Mouse (Mus musculus): ENCODE measurements at regions not wholly inside any gene's neighbourhood (a gene's known extent, or its start where the extent isn't known, plus 50 kb on each side); places are given as distances from the start of the nearest gene placed in this dataset.

DNA sequence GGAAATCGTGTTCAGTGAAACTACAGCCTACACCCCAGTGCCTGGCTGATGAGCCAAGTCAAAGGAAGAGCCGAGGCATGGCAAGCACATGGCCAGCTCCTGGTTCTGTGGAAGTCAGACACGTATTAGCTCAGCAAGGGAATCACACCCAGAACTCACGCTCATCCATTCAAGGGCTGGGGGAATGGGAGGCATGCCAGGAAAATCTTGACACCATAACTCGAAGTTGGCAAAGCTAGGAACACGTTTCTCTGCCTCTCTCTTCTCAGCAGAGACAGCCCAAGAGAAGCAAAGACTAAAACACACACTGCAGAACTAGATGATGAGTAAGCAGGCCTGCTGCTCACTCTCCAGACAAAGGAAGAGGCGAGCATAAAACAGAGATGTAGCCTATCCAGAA is 53.5 kb upstream of the Ypel5 start:
- H3K9me3 ChIP-seq (ENCODE audit: control insufficient read depth, low read depth, low read length): no peaks in the 10 kb centered on the region
- 67% methylated on average over 7 of the region's 7 CpGs for WGBS
- H3K4me1 ChIP-seq (ENCODE audit: control insufficient read depth, insufficient read depth, low read length): no peaks in the 10 kb centered on the region
- no peak overlapping the region for H3K27ac ChIP-seq (ENCODE audit: low read length)
- no peaks in the 10 kb centered on the region for H3K27me3 ChIP-seq (ENCODE audit: control insufficient read depth, insufficient read depth, low read length)
- H3K4me3 ChIP-seq (ENCODE audit: low read depth, low read length): no peak overlapping the region
- no peak overlapping the region for H3K9ac ChIP-seq (replicated peaks; ENCODE audit: low read depth, low read length)
- H3K4me2 ChIP-seq (replicated peaks; ENCODE audit: low read depth, low read length): no peak overlapping the region
- ATAC-seq (ENCODE audit: insufficient number of reproducible peaks, insufficient read depth, low FRiP score, low read depth): no peak
- H3K36me3 ChIP-seq (ENCODE audit: control insufficient read depth, insufficient read depth, low read length): no peaks in the 10 kb centered on the region

DNA sequence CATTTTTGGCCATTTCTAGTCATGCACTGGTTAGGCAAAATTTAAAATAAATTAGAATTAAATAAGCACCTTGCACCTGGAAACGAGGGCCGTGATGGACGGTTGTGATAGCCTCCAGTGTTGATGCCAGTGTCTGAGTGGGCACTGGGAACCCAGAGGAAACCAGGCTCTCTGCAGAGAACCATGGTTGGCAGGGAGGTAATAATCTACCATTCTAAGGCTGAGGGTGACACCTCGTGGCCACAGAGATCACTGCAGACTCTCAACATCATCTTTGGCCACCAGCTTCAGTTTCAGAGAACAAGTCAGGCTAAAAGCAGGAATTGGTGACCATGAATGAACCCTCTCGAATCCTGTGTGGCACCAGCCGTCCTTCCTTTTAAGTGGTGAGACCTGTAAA is 54.5 kb upstream of the Ypel5 start:
- 15% methylated on average over 6 of the region's 6 CpGs for WGBS
- no peak for ATAC-seq (ENCODE audit: insufficient number of reproducible peaks, insufficient read depth, low FRiP score, low read depth)
- Histone ChIP-seq H3K4me1 (ENCODE audit: control insufficient read depth, insufficient read depth, low read length) (no peaks in the 10 kb centered on the region), H3K4me3 (ENCODE audit: low read depth, low read length) (no peak overlapping the region), H3K27me3 (ENCODE audit: control insufficient read depth, insufficient read depth, low read length) (no peaks in the 10 kb centered on the region), H3K27ac (ENCODE audit: low read length) (no peak overlapping the region), H3K9ac (replicated peaks; ENCODE audit: low read depth, low read length) (no peak overlapping the region), H3K4me2 (replicated peaks; ENCODE audit: low read depth, low read length) (no peak overlapping the region), H3K9me3 (ENCODE audit: control insufficient read depth, low read depth, low read length) (no peaks in the 10 kb centered on the region), H3K36me3 (ENCODE audit: control insufficient read depth, insufficient read depth, low read length) (no peaks in the 10 kb centered on the region)

DNA sequence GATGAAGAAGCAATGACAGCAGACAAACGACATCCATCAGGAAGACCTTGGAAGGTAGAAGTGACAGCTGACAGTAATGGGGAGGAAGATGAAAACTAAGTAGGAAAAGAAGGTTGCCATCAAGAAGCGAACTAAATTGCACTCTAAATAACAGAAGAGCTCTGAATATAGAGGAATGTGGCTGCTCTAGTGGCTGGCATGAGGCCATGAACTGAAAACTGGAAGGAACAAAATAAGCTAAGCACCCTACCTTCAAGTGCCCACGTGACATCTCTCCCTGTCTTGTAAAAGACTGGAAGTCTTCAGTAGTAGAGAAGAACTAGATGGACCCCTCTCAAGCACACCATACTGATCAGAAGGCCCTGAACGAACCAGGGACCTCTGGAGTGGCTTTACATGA is 68.0 kb upstream of the Ypel5 start:
- WGBS: 67% methylated on average over 4 of the region's 4 CpGs
- Histone ChIP-seq H3K9me3 (ENCODE audit: control insufficient read depth, low read depth, low read length) (no peaks in the 10 kb centered on the region), H3K9ac (replicated peaks; ENCODE audit: low read depth, low read length) (no peak overlapping the region), H3K27ac (ENCODE audit: low read length) (no peak overlapping the region), H3K4me3 (ENCODE audit: low read depth, low read length) (no peak overlapping the region), H3K4me1 (ENCODE audit: control insufficient read depth, insufficient read depth, low read length) (no peaks in the 10 kb centered on the region), H3K36me3 (ENCODE audit: control insufficient read depth, insufficient read depth, low read length) (no peaks in the 10 kb centered on the region), H3K27me3 (ENCODE audit: control insufficient read depth, insufficient read depth, low read length) (no peaks in the 10 kb centered on the region), H3K4me2 (replicated peaks; ENCODE audit: low read depth, low read length) (no peak overlapping the region)
- no peak for ATAC-seq (ENCODE audit: insufficient number of reproducible peaks, insufficient read depth, low FRiP score, low read depth)

DNA sequence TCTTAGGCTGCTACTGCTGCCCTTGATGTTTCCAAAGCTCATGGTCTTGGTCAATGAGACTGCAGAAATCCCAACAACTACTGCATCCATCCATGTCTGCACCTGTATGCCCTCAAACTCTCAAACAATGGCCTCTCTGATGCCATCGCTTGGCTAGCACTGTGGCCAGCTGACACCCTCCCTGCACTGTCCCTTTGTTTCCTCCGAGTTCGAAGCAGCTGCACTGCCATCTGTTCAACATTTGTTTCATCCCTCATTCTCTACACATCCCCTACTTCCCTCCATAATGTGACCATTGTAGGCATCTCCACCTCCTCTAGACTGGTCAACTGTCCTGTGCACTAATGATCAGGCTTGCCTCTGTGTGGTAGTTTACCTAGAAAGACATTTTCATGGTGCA is 75.3 kb upstream of the Ypel5 start:
- WGBS: 80% methylated on average over 3 of the region's 3 CpGs
- Histone ChIP-seq H3K36me3 (ENCODE audit: control insufficient read depth, insufficient read depth, low read length) (no peaks in the 10 kb centered on the region), H3K9me3 (ENCODE audit: control insufficient read depth, low read depth, low read length) (no peaks in the 10 kb centered on the region), H3K9ac (replicated peaks; ENCODE audit: low read depth, low read length) (no peak overlapping the region), H3K27me3 (ENCODE audit: control insufficient read depth, insufficient read depth, low read length) (no peaks in the 10 kb centered on the region), H3K4me3 (ENCODE audit: low read depth, low read length) (no peak overlapping the region), H3K4me2 (replicated peaks; ENCODE audit: low read depth, low read length) (no peak overlapping the region), H3K4me1 (ENCODE audit: control insufficient read depth, insufficient read depth, low read length) (no peaks in the 10 kb centered on the region), H3K27ac (ENCODE audit: low read length) (no peak overlapping the region)
- ATAC-seq (ENCODE audit: insufficient number of reproducible peaks, insufficient read depth, low FRiP score, low read depth): no peak

DNA sequence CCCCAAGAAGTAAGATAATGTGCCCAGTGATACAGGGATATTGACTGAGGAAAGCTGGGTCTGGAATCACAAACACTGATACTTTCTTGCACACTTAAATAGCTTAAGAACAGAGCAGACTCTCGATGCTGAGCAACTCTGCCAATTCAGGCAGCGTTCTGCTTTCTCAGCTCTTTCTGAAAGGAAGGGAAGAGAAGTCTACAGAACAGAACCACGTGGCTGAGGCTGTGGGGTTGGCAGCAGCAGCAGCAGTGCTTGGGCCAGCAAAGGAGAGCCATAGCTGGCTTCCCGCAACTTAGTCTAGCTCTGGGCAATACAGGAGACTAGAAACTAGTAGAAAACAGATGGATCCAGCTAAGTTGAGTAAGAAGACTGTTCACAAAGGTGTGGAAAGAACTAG is 89.8 kb upstream of the Ypel5 start:
- Histone ChIP-seq H3K9ac (replicated peaks; ENCODE audit: low read depth, low read length) (no peak overlapping the region), H3K27ac (ENCODE audit: low read length) (no peak overlapping the region), H3K4me2 (replicated peaks; ENCODE audit: low read depth, low read length) (no peak overlapping the region), H3K9me3 (ENCODE audit: control insufficient read depth, low read depth, low read length) (no peaks in the 10 kb centered on the region), H3K27me3 (ENCODE audit: control insufficient read depth, insufficient read depth, low read length) (no peaks in the 10 kb centered on the region), H3K4me3 (ENCODE audit: low read depth, low read length) (no peak overlapping the region), H3K36me3 (ENCODE audit: control insufficient read depth, insufficient read depth, low read length) (no peaks in the 10 kb centered on the region), H3K4me1 (ENCODE audit: control insufficient read depth, insufficient read depth, low read length) (no peaks in the 10 kb centered on the region)
- WGBS: 64% methylated on average over 4 of the region's 4 CpGs
- no peak for ATAC-seq (ENCODE audit: insufficient number of reproducible peaks, insufficient read depth, low FRiP score, low read depth)

DNA sequence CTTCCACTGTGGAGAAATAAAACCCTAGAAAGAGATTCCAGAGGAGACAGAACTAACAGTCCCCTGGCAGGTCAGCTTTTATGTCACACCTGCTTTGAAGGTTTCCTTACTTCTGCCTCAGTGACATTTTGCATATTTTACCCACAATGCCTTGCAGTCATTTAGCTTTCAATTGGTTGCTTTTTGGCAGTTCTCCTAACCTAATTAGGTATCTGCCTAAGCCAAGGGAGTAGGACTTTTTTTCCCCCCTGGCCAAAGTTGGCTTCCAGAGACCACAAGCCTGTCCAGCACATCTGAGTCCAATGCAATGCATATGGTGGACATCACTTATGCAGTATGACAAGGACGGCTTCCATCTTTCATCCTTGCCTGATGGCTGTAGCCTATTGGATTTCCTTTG is 103.2 kb upstream of the Ypel5 start:
- H3K9ac ChIP-seq (replicated peaks; ENCODE audit: low read depth, low read length): no peak overlapping the region
- no peaks in the 10 kb centered on the region for H3K36me3 ChIP-seq (ENCODE audit: control insufficient read depth, insufficient read depth, low read length)
- 86% methylated on average over 1 of the region's 1 CpGs for WGBS
- no peak for ATAC-seq (ENCODE audit: insufficient number of reproducible peaks, insufficient read depth, low FRiP score, low read depth)
- no peaks in the 10 kb centered on the region for H3K4me1 ChIP-seq (ENCODE audit: control insufficient read depth, insufficient read depth, low read length)
- no peaks in the 10 kb centered on the region for H3K9me3 ChIP-seq (ENCODE audit: control insufficient read depth, low read depth, low read length)
- no peak overlapping the region for H3K4me3 ChIP-seq (ENCODE audit: low read depth, low read length)
- H3K27me3 ChIP-seq (ENCODE audit: control insufficient read depth, insufficient read depth, low read length): no peaks in the 10 kb centered on the region
- no peak overlapping the region for H3K4me2 ChIP-seq (replicated peaks; ENCODE audit: low read depth, low read length)
- H3K27ac ChIP-seq (ENCODE audit: low read length): no peak overlapping the region

DNA sequence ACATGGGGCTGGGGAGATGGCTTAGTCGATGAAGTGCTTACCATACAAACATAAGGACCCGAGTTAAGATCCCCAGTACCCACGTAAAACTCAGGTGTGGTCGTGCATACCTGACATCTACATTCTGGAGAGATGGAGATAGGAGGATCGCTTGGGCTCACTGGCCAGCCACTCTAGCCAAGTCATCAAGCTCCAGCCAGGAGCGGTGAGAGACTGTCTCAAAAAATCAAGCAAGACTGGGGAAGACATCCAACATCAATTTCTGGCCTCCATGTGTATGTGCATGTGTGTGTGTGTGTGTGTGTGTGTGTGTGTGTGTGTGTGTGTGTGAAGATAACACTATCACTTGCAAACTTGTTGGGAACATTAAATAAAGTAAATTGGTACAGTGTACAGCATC is 104.6 kb upstream of the Ypel5 start:
- no peak overlapping the region for H3K9ac ChIP-seq (replicated peaks; ENCODE audit: low read depth, low read length)
- no peak overlapping the region for H3K27ac ChIP-seq (ENCODE audit: low read length)
- no peak overlapping the region for H3K4me3 ChIP-seq (ENCODE audit: low read depth, low read length)
- no peaks in the 10 kb centered on the region for H3K36me3 ChIP-seq (ENCODE audit: control insufficient read depth, insufficient read depth, low read length)
- no peaks in the 10 kb centered on the region for H3K27me3 ChIP-seq (ENCODE audit: control insufficient read depth, insufficient read depth, low read length)
- H3K9me3 ChIP-seq (ENCODE audit: control insufficient read depth, low read depth, low read length): no peaks in the 10 kb centered on the region
- WGBS: 84% methylated on average over 6 of the region's 6 CpGs
- ATAC-seq (ENCODE audit: insufficient number of reproducible peaks, insufficient read depth, low FRiP score, low read depth): no peak
- H3K4me2 ChIP-seq (replicated peaks; ENCODE audit: low read depth, low read length): no peak overlapping the region
- no peaks in the 10 kb centered on the region for H3K4me1 ChIP-seq (ENCODE audit: control insufficient read depth, insufficient read depth, low read length)

DNA sequence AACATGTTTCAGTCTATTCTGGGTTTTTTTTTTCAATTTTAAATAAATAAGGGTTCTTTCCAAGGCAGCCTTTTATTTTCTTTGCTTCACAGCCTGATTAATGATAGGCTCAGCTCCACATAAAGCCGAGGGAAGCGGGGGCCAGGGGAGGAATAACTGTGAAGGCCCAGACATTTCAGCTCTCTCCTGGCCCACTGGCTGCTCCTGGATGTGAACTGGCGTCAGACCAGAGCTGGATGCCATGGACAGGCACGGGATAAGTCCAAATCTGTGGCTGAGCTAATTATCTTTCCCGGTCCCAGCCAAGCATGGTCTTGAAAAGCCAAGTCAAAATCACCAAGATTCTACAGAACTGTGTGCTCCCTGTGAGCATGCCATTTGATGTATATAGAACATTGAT is 105.1 kb upstream of the Ypel5 start:
- H3K27me3 ChIP-seq (ENCODE audit: control insufficient read depth, insufficient read depth, low read length): no peaks in the 10 kb centered on the region

DNA sequence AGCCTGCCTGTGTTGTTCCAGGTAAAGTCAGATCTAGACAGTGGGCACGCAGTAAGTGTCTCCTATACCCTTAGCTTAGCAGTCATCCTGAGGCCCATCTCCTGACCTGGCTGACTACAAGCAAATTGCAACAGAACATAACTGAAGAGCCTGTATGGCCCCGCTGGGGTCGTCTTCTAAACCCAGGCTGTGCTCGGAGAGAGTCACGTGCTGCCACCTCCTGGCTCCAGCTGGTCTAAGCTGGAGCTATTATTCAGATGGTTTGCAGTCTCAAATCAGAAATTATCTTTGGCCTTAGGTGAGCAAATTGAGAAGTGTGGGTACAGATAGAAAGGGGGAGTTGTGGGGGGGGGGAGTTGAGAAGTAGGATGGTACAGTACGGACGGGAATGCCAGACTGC is 115.5 kb upstream of the Ypel5 start:
- 42% methylated on average over 7 of the region's 7 CpGs for WGBS
- 0 out of 2 replicates have a peak, but pooled peaks have one; percentile 42 for ATAC-seq (ENCODE audit: insufficient number of reproducible peaks, insufficient read depth, low FRiP score, low read depth)
- no peaks in the 10 kb centered on the region for H3K27me3 ChIP-seq (ENCODE audit: control insufficient read depth, insufficient read depth, low read length)
- no peaks in the 10 kb centered on the region for H3K9me3 ChIP-seq (ENCODE audit: control insufficient read depth, low read depth, low read length)
- H3K4me1 ChIP-seq (ENCODE audit: control insufficient read depth, insufficient read depth, low read length): no peaks in the 10 kb centered on the region
- no peak overlapping the region for H3K27ac ChIP-seq (ENCODE audit: low read length)
- H3K9ac ChIP-seq (replicated peaks; ENCODE audit: low read depth, low read length): no peak overlapping the region
- H3K36me3 ChIP-seq (ENCODE audit: control insufficient read depth, insufficient read depth, low read length): no peaks in the 10 kb centered on the region
- H3K4me2 ChIP-seq (replicated peaks; ENCODE audit: low read depth, low read length): no peak overlapping the region
- H3K4me3 ChIP-seq (ENCODE audit: low read depth, low read length): no peak overlapping the region

More for the DNA sequence above, 105.1 kb upstream of the Ypel5 start:
- H3K36me3 ChIP-seq (ENCODE audit: control insufficient read depth, insufficient read depth, low read length): no peaks in the 10 kb centered on the region
- WGBS: 69% methylated on average over 5 of the region's 5 CpGs
- no peak overlapping the region for H3K4me3 ChIP-seq (ENCODE audit: low read depth, low read length)
- H3K9ac ChIP-seq (replicated peaks; ENCODE audit: low read depth, low read length): no peak overlapping the region
- H3K4me1 ChIP-seq (ENCODE audit: control insufficient read depth, insufficient read depth, low read length): no peaks in the 10 kb centered on the region
- no peak for ATAC-seq (ENCODE audit: insufficient number of reproducible peaks, insufficient read depth, low FRiP score, low read depth)
- no peak overlapping the region for H3K27ac ChIP-seq (ENCODE audit: low read length)
- H3K4me2 ChIP-seq (replicated peaks; ENCODE audit: low read depth, low read length): no peak overlapping the region
- no peaks in the 10 kb centered on the region for H3K9me3 ChIP-seq (ENCODE audit: control insufficient read depth, low read depth, low read length)
